Mouse (Mus musculus): Measurements from ENCODE around the gene Birc5.
A peak's percentile ranks its signal among the peaks of the same experiment; 100 is the strongest.

- TF ChIP-seq E2F4 (IDR thresholded peaks at IDR 0.05; ENCODE audit: insufficient read depth) (no peak), POLR2A (IDR thresholded peaks at IDR 0.05; ENCODE audit: insufficient read length, low read depth) (no peak), USF1 (IDR thresholded peaks at IDR 0.05; ENCODE audit: low read depth) (peak; percentile 44), CEBPB (IDR thresholded peaks at IDR 0.05; ENCODE audit: insufficient read depth, poor library complexity, severe bottlenecking) (no peak), TCF12 (IDR thresholded peaks at IDR 0.05; ENCODE audit: insufficient read depth, poor library complexity, severe bottlenecking) (no peak), MAX (IDR thresholded peaks at IDR 0.05; ENCODE audit: low read depth) (no peak), TCF3 (IDR thresholded peaks at IDR 0.05; ENCODE audit: insufficient read length, low read depth) (no peak)
Measured at GRCm38 (mm10) chr11:117880977-117881358, 31.9 kb downstream of the Birc5 start.
